Mouse (Mus musculus) Patski (cell line): ENCODE results near the gene Polr1c. TPM values are rescaled to one million over a fixed set of nuclear protein-coding genes. Genes with fewer than 3 reads are reported as not detected.

Source experiments
- ATAC-seq: fragments of 100-300 bp; one replicate; pipeline ENCODE4 v1.8.0; 2021
- CTCF ChIA-PET: fragments of 350-600 bp; sonication (Branson Sonifier 250); formaldehyde crosslinking; loops from one replicate; lab custom pipeline; 2022; ENCODE audit warnings: inconsistent platforms; lab: Charles Lee
- POLR2A ChIA-PET: fragments of 350-600 bp; sonication (Branson Sonifier 250); formaldehyde crosslinking; loops from one replicate; lab custom pipeline; 2022; ENCODE audit warnings: antibody characterized with exemption, inconsistent platforms; lab: Charles Lee
- DNase-seq: peaks from one replicate; pipeline ENCODE4 v3.0.0-alpha.2; 2011; ENCODE audit warnings: low read depth, low spot score
- H3K27me3 ChIP-seq: fragments of 371-371 bp; one replicate; pipeline ENCODE4 v1.5.1; 2021
- CTCF ChIP-seq: fragments of 100-300 bp; IDR thresholded peaks from one replicate; pipeline ENCODE4 v1.5.1; 2021
- in situ Hi-C: fragments of 300-500 bp; cut with MboI; formaldehyde crosslinking; loops from 3 replicates; pipeline ENCODE4 v1.11.1; 2018; ENCODE audit warnings: low pct_unique_long_range_greater_than_20kb, mixed read lengths
- polyA plus RNA-seq: library from polyadenylated mRNA; unstranded; gene quantifications from one replicate; pipeline ENCODE4 v1.2.3, GENCODE M21; 2021

The Polr1c gene
- polyA plus RNA-seq, 1 experiment from 2014 or later = 93.1 TPM

GRCm38 (mm10) chr17:46278011-46278765, 30.3 kb upstream of the Polr1c start:
- H3K27me3 ChIP-seq = no peaks in the 10 kb centered on the region
- DNase-seq (no peak), ATAC-seq (no peak)
- ChIA-PET CTCF (no interaction called here), POLR2A (no interaction called here)
- in situ Hi-C loops = no loop called here
- TF ChIP-seq CTCF = no peak

- ATAC-seq (peak; percentile 27), DNase-seq (no peak)
- ChIA-PET CTCF (interaction anchor here (0.7 to 1.0 kb wide), 2 partner anchors 12 to 50 kb away, joined by 3 read pairs; partner anchors contain the start of gene Abcc10), POLR2A (interaction anchor here (1.3 kb wide), 1 partner anchor 34 kb away, joined by 13 read pairs; no protein-coding TSS in a partner anchor)
- no peak for TF ChIP-seq CTCF
- no peaks in the 10 kb centered on the region for H3K27me3 ChIP-seq
- in situ Hi-C loops = no loop called here
Measured at GRCm38 (mm10) chr17:46277586-46277985, 29.7 kb upstream of the Polr1c start.

- ATAC-seq (no peak), DNase-seq (no peak)
- H3K27me3 ChIP-seq = no peaks in the 10 kb centered on the region
- POLR2A ChIA-PET = no interaction called here
- no peak for TF ChIP-seq CTCF
- CTCF ChIA-PET = interaction anchor here (1.5 to 2.4 kb wide), 2 partner anchors 23 to 25 kb away, joined by 3 to 5 read pairs; partner anchors contain the start of gene Lrrc73
- in situ Hi-C loops = no loop called here
Measured at GRCm38 (mm10) chr17:46275506-46275905, 27.7 kb upstream of the Polr1c start.

- CTCF ChIA-PET = interaction anchor here (2.4 kb wide), 1 partner anchor 23 kb away, joined by 5 read pairs; the partner anchor contains the start of gene Lrrc73
- ATAC-seq (no peak), DNase-seq (no peak)
- no peaks in the 10 kb centered on the region for H3K27me3 ChIP-seq
- in situ Hi-C loops = no loop called here
- POLR2A ChIA-PET = no interaction called here
- no peak for TF ChIP-seq CTCF
Measured at GRCm38 (mm10) chr17:46275034-46275433, 27.2 kb upstream of the Polr1c start.

- CTCF ChIA-PET = interaction anchor here (0.9 to 2.4 kb wide), 2 partner anchors 22 to 25 kb away, joined by 3 to 5 read pairs; partner anchors contain the start of gene Lrrc73
- H3K27me3 ChIP-seq = no peaks in the 10 kb centered on the region
- POLR2A ChIA-PET = interaction anchor here (1.2 kb wide), 1 partner anchor 11 kb away, joined by 3 read pairs; no protein-coding TSS in a partner anchor
- in situ Hi-C loops = no loop called here
- TF ChIP-seq CTCF = no peak
- DNase-seq (no peak), ATAC-seq (no peak)
Measured at GRCm38 (mm10) chr17:46274465-46274864, 26.6 kb upstream of the Polr1c start.

DNA sequence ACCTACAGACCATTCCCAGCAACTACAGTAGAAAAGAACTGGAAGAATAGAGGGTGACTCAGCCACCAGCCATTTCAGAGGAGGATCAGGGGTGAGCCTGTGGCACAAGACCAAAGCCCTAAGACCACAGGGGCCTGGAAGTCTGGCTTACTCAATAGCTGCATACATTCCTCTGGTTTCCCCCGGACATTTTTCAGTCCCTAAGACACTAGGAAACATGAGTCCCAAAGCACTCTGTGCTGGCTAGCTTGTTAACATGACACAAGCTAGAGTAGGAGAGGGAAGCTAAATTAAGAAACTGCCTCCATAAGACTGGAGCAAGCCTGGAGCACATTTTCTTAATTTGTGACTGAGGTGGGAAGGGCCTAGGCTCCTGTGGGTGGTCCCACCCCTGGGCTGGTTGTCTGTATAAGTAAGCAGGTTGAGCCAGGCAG, 26.0 kb upstream of the Polr1c start:
- no peak for TF ChIP-seq CTCF
- ChIA-PET POLR2A (interaction anchor here (1.2 kb wide), 2 partner anchors 8 to 11 kb away, joined by 3 to 4 read pairs; no protein-coding TSS in a partner anchor), CTCF (interaction anchor here (0.9 to 2.4 kb wide), 2 partner anchors 21 to 25 kb away, joined by 3 to 5 read pairs; partner anchors contain the start of gene Lrrc73)
- H3K27me3 ChIP-seq = no peaks in the 10 kb centered on the region
- in situ Hi-C loops = no loop called here
- peak; percentile 94 for DNase-seq
- peak; percentile 76 for ATAC-seq

DNA sequence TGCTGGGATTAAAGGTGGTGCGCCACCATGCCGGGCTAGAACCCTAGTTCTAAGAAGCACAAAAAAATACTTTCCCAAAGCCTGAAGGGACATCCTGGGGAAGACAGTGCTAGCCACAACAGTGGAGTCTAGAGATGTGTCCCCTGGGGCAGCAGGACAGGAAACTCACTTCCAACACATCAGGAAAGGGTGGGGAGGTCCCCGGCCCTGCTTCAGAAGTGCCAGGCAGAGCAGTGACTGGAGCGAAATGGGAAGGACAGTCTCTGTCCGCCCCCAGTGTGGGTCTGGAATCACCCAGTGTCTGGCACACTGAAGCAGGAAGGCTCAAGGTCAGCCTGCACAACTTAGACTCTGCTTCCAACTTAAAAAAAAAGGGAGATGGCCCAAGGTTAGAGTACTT, 24.8 kb upstream of the Polr1c start:
- in situ Hi-C loops = no loop called here
- ATAC-seq = no peak
- TF ChIP-seq CTCF = no peak
- ChIA-PET CTCF (interaction anchor here (1.0 kb wide), 1 partner anchor 11 kb away, joined by 3 read pairs; no protein-coding TSS in a partner anchor), POLR2A (interaction anchor here (1.2 kb wide), 1 partner anchor 9 kb away, joined by 4 read pairs; no protein-coding TSS in a partner anchor)
- DNase-seq = no peak
- H3K27me3 ChIP-seq = no peaks in the 10 kb centered on the region

DNA sequence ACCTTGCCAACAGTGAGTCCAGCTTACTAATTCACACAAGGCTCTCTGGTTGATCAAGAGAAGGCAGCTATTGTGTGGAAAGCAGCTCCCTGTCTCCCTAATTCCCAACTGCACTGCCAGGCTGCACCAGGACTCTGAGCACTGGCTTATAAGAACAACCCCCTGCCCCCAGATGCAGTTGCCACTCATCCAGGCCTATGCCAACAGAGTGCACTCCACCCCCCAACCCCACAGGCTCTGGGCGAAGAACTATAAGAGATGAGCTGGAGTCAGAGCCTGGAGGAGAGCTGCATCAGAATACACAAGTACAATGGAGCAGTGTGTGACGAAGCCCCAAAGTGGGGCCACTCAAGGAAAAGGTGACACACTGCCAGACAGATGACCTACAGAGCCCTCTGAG, 24.2 kb upstream of the Polr1c start:
- ChIA-PET POLR2A (no interaction called here), CTCF (interaction anchor here (0.8 kb wide), 1 partner anchor 14 kb away, joined by 3 read pairs; no protein-coding TSS in a partner anchor)
- H3K27me3 ChIP-seq = no peaks in the 10 kb centered on the region
- TF ChIP-seq CTCF = no peak
- ATAC-seq (no peak), DNase-seq (no peak)
- in situ Hi-C loops = no loop called here

DNA sequence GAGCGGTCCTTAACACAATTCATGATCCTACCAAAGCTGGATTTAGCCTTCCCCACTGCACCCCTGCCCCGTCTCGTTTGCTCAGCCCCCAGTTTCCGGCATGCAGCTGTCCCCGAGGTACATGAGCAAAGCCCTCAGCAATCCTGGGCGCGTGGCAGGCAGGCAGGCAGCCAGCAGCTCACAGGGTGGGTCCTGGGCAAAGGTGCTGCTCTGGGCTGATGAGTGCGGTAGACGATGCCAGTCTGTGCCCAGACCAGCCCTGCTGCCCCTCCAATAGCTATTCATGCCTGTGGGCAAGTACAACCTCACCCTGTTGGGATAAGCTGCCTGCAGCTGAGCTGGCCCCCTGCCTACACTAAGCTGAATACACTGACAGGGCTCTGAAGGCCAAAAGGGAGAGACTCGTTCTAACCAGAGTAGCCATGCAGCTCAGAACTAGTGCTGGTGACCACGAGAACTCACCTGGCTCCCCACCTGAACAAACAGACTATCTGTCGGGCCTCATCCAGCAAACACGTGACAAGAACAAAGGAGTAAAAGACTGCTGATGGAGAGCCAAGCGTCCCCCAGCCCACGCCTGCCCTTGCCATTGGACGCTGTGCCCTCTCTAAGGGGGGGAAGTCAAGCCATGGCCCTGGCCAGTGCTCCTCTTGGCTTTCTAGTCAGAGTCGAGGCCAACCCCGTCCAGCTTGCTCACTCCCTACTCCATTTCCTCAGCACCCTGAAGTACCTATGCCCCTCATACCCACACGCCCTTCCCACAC, 22.1 kb upstream of the Polr1c start:
- CTCF ChIA-PET = interaction anchor here (0.8 to 1.8 kb wide), 4 partner anchors 10 to 32 kb away, joined by 3 to 6 read pairs (median 4); partner anchors contain the start of gene Dlk2
- DNase-seq = no peak
- POLR2A ChIA-PET = interaction anchor here (0.6 to 1.0 kb wide), 4 partner anchors 12 to 63 kb away, joined by 3 to 4 read pairs (median 3); no protein-coding TSS in a partner anchor

More for the DNA sequence above, 22.1 kb upstream of the Polr1c start:
- ATAC-seq = no peak
- no peaks in the 10 kb centered on the region for H3K27me3 ChIP-seq
- TF ChIP-seq CTCF = no peak
- in situ Hi-C loops = loop anchor here (5.0 kb wide), 1 partner anchor 122 kb away; no protein-coding TSS in a partner anchor
